In the genomic region with DNA sequence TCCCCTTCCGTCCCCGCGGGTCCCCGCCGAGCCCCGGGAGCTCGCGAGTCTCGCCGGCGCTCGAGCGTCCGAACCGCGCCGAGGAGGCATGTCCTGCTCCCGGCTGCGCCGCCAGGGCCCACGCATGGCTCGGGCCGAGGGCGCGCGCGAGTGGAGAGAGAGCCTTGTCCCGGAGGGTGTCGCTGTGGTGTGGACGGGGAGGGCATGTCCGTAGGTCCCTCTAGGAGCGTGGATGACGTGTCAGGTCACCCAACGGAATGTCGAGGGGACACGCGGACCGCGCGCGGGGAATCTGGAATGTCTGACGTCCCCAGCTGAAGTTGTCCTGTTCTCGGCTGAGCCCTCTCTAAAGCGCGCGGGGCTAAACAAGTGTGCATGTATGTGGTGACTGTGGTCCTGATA, we compare ENCODE assay signal across 7 mouse cellular contexts. TPM values are rescaled to one million over a fixed set of nuclear protein-coding genes. Genes with fewer than 3 reads are reported as not detected.
DNase-seq lines count a peak whose midpoint lies in the region; ATAC-seq lines count a peak whose summit lies in the region.

No protein-coding gene starts in this region.

- DNase-seq in gastrocnemius, adult 8-10 months (ENCODE audit: low spot score in 2 of 2) = peak; percentile 47 to 72
- DNase-seq in induced T-regulatory cell, adult 2 months (ENCODE audit: low read depth) = peak; percentile 69
- DNase-seq in left cerebral cortex, postnatal 25 days (ENCODE audit: low spot score in 2 of 2) = peak; percentile 43 to 54
- DNase-seq in mesoderm, embryonic 11.5 days (ENCODE audit: low read depth, low spot score) = peak; percentile 66
- peak; percentile 35 to 36 for DNase-seq in right cerebral cortex, postnatal 36 days (ENCODE audit: low spot score in 2 of 2)

- intact Hi-C loops in left cerebral cortex, postnatal 25 days (cut with DNase I) = no loop called here

- peak; percentile 47 for ATAC-seq in activated CD4-positive, CD25-positive, alpha-beta regulatory T cell, adult 4 months
- peak; percentile 80 for ATAC-seq in common myeloid progenitor, adult 5-6 weeks (replicated peaks; ENCODE audit: low read depth, poor library complexity, severe bottlenecking)

RNA-seq across cellular contexts. Expression of a gene that starts 1.8 kb away (rescaled TPM):
- 1 to 10 TPM; 4.2 to 4.6 TPM for polyA plus RNA-seq in activated CD4-positive, CD25-positive, alpha-beta regulatory T cell, adult 4 months (2017; shearing (Covaris generic))
- total RNA-seq in common myeloid progenitor, adult 5-6 weeks (2017) = 43.7 and 56.2 TPM in 2 replicates
- 10 to 100 TPM; 11.3 to 16.0 (median 12.5) TPM for total RNA-seq in gastrocnemius, adult 8-10 months (2022)
- 10 to 100 TPM; 34.1 to 34.4 TPM for total RNA-seq in left cerebral cortex, postnatal 25 days (2021)

RNA-seq across cellular contexts. Expression of a gene that starts 58.5 kb away (rescaled TPM):
- 100 to 1,000 TPM; 350 to 408 TPM for polyA plus RNA-seq in activated CD4-positive, CD25-positive, alpha-beta regulatory T cell, adult 4 months (2017; shearing (Covaris generic))
- 282 and 287 TPM in 2 replicates for total RNA-seq in common myeloid progenitor, adult 5-6 weeks (2017)
- total RNA-seq in gastrocnemius, adult 8-10 months (2022) = 100 to 1,000 TPM; 280 to 354 (median 306) TPM
- total RNA-seq in left cerebral cortex, postnatal 25 days (2021) = 100 to 1,000 TPM; 235 to 239 TPM

Comparison
In these comparisons a context has a peak if more than half of its experiments do, and no peak if none do; other contexts are left out.
1. Peak in every context shown above with its lines: DNase-seq and ATAC-seq.